Mouse (Mus musculus) liver, postnatal 0 days (tissue): ENCODE measurements around the gene Egflam. TPM values are rescaled to one million over a fixed set of nuclear protein-coding genes. Genes with fewer than 3 reads are reported as not detected.

Source experiments
- ATAC-seq: fragments of 200-750 bp; cut with Nextera tagmentation; 2 replicates; pipeline ENCODE4 v1.8.0; 2017; ENCODE audit warnings: mild to moderate bottlenecking, moderate library complexity
- DNase-seq: peaks from one replicate; pipeline ENCODE4 v3.0.0-alpha.2; 2016
- H3K27ac ChIP-seq: fragments of 300-500 bp; sonication (generic); 2 replicates; pipeline ENCODE4 v1.5.1; 2014; ENCODE audit warnings: antibody characterized with exemption, moderate library complexity, mild to moderate bottlenecking, low read depth
- H3K27me3 ChIP-seq: fragments of 300-500 bp; sonication (generic); 2 replicates; pipeline ENCODE4 v1.6.1; 2014; ENCODE audit warnings: low read length, control low read depth, mixed read lengths; ENCODE audit not compliant: insufficient read depth
- H3K36me3 ChIP-seq: fragments of 300-500 bp; sonication (generic); replicated peaks from 2 replicates; pipeline ENCODE4 v1.6.1; 2014; ENCODE audit warnings: mild to moderate bottlenecking, control low read depth, low read length, moderate library complexity, mixed read lengths; ENCODE audit not compliant: insufficient read depth
- H3K4me1 ChIP-seq: fragments of 300-500 bp; sonication (generic); 2 replicates; pipeline ENCODE4 v1.6.1; 2014; ENCODE audit warnings: antibody characterized with exemption, mild to moderate bottlenecking, control low read depth; ENCODE audit not compliant: insufficient read depth
- H3K4me2 ChIP-seq: fragments of 300-500 bp; sonication (generic); 2 replicates; pipeline ENCODE4 v1.6.1; 2014; ENCODE audit warnings: low read depth, mild to moderate bottlenecking, low read length, moderate library complexity, mixed read lengths
- H3K4me3 ChIP-seq: fragments of 300-500 bp; sonication (generic); 2 replicates; pipeline ENCODE4 v1.5.1; 2014; ENCODE audit warnings: low read depth, low read length
- H3K9ac ChIP-seq: fragments of 300-500 bp; sonication (generic); replicated peaks from 2 replicates; pipeline ENCODE4 v1.6.1; 2014; ENCODE audit warnings: mild to moderate bottlenecking, moderate library complexity
- H3K9me3 ChIP-seq: fragments of 300-500 bp; sonication (generic); 2 replicates; pipeline ENCODE4 v1.6.1; 2016; ENCODE audit warnings: mild to moderate bottlenecking, control low read depth, low read length, mixed read lengths
- CTCF ChIP-seq: sonication (generic); IDR thresholded peaks from 2 replicates; pipeline ENCODE4 v1.5.1; 2016; ENCODE audit warnings: antibody characterized with exemption, low read depth
- EP300 ChIP-seq: IDR thresholded peaks from 2 replicates; pipeline ENCODE4 v1.6.1; 2016; ENCODE audit warnings: antibody characterized with exemption, low read depth, mild to moderate bottlenecking
- WGBS: fragments of 180-500 bp; shearing (Covaris S2); extraction: QIAGEN DNeasy Blood & Tissue Kit; methylation state at CpG from one replicate; pipeline ENCODE4 v1.1.7; 2014; ENCODE audit not compliant: insufficient replicate concordance; 5-methylcytosine and 5-hydroxymethylcytosine counted together
- polyA plus RNA-seq: library from polyadenylated mRNA; unstranded; fragments of >200 nt; fragmentation: Nextera tagmentation; extraction: Ambion mirVana; gene quantifications from 2 replicates; pipeline ENCODE4 v1.2.1, GENCODE M21; 2015

Egflam gene
- polyA plus RNA-seq, 1 experiment from 2014 or later, result 0.53 TPM

GRCm38 (mm10) chr15:7197652-7198445, 200.3 kb downstream of the Egflam start:
- 65% methylated on average over 3 of the region's 3 CpGs for WGBS
- Histone ChIP-seq H3K4me3 (no peak overlapping the region), H3K9me3 (no peaks in the 10 kb centered on the region), H3K27me3 (no peaks in the 10 kb centered on the region), H3K4me1 (no peaks in the 10 kb centered on the region), H3K36me3 (no peaks in the 10 kb centered on the region), H3K27ac (no peak overlapping the region), H3K4me2 (no peak overlapping the region), H3K9ac (no peak overlapping the region)
- ATAC-seq (no peak), DNase-seq (no peak)
- TF ChIP-seq CTCF (no peak), EP300 (no peak)

- no peaks in the 10 kb centered on the region for H3K27me3 ChIP-seq
- H3K9ac ChIP-seq, result no peak overlapping the region
- H3K4me1 ChIP-seq, result no peaks in the 10 kb centered on the region
- 79% methylated on average over 6 of the region's 6 CpGs for WGBS
- ATAC-seq (no peak), DNase-seq (no peak)
- no peak overlapping the region for H3K27ac ChIP-seq
- H3K36me3 ChIP-seq, result peaks cover 9% of the 10 kb centered on the region; the same call in 1 of the 2 replicates
- H3K9me3 ChIP-seq, result no peaks in the 10 kb centered on the region
- H3K4me3 ChIP-seq, result no peak overlapping the region
- H3K4me2 ChIP-seq, result no peak overlapping the region
- TF ChIP-seq EP300 (no peak), CTCF (no peak)
Measured at GRCm38 (mm10) chr15:7194748-7195221, 203.4 kb downstream of the Egflam start.

- WGBS, result 59% methylated on average over 13 of the region's 13 CpGs
- no peaks in the 10 kb centered on the region for H3K4me1 ChIP-seq
- no peak overlapping the region for H3K4me2 ChIP-seq
- H3K27me3 ChIP-seq, result no peaks in the 10 kb centered on the region
- no peak for TF ChIP-seq EP300
- TF ChIP-seq CTCF, result no peak
- H3K4me3 ChIP-seq, result no peak overlapping the region
- peaks cover 9% of the 10 kb centered on the region for H3K36me3 ChIP-seq
- ATAC-seq (no peak), DNase-seq (no peak)
- H3K27ac ChIP-seq, result no peak overlapping the region
- H3K9me3 ChIP-seq, result no peaks in the 10 kb centered on the region
- H3K9ac ChIP-seq, result no peak overlapping the region
Measured at GRCm38 (mm10) chr15:7194147-7194720, 204.0 kb downstream of the Egflam start.

- ATAC-seq (no peak), DNase-seq (no peak)
- Histone ChIP-seq H3K4me3 (no peak overlapping the region), H3K9ac (no peak overlapping the region), H3K36me3 (peaks cover 11% of the 10 kb centered on the region), H3K27ac (no peak overlapping the region), H3K27me3 (no peaks in the 10 kb centered on the region), H3K4me2 (no peak overlapping the region), H3K9me3 (no peaks in the 10 kb centered on the region), H3K4me1 (no peaks in the 10 kb centered on the region)
- 78% methylated on average over 2 of the region's 2 CpGs for WGBS
- no peak for TF ChIP-seq CTCF
- TF ChIP-seq EP300, result no peak
Measured at GRCm38 (mm10) chr15:7192582-7192981, 205.6 kb downstream of the Egflam start.

GRCm38 (mm10) chr15:7191074-7191473, 207.1 kb downstream of the Egflam start:
- Histone ChIP-seq H3K27me3 (no peaks in the 10 kb centered on the region), H3K4me1 (no peaks in the 10 kb centered on the region), H3K36me3 (peaks cover 11% of the 10 kb centered on the region), H3K4me3 (no peak overlapping the region), H3K4me2 (no peak overlapping the region), H3K27ac (no peak overlapping the region), H3K9me3 (no peaks in the 10 kb centered on the region), H3K9ac (no peak overlapping the region)
- TF ChIP-seq EP300 (no peak), CTCF (no peak)
- no peak for DNase-seq
- ATAC-seq, result no peak
- WGBS, result 81% methylated on average over 4 of the region's 4 CpGs

GRCm38 (mm10) chr15:7189678-7190454, 208.3 kb downstream of the Egflam start:
- no peaks in the 10 kb centered on the region for H3K9me3 ChIP-seq
- H3K9ac ChIP-seq, result no peak overlapping the region
- no peak overlapping the region for H3K27ac ChIP-seq
- H3K27me3 ChIP-seq, result no peaks in the 10 kb centered on the region
- no peaks in the 10 kb centered on the region for H3K4me1 ChIP-seq
- ATAC-seq (no peak), DNase-seq (no peak)
- H3K4me3 ChIP-seq, result no peak overlapping the region
- 79% methylated on average over 22 of the region's 22 CpGs for WGBS
- peaks cover 18% of the 10 kb centered on the region for H3K36me3 ChIP-seq
- no peak overlapping the region for H3K4me2 ChIP-seq
- TF ChIP-seq CTCF (no peak), EP300 (no peak)
